Mouse (Mus musculus) cortical plate, adult 2 months (tissue): ENCODE measurements around the gene Hist1h2an. TPM values are rescaled to one million over a fixed set of nuclear protein-coding genes. Genes with fewer than 3 reads are reported as not detected.
"Not testable (repeated sequence)": the region's sequence is repeated elsewhere in the genome, so short reads cannot be mapped to it uniquely, and the experiment has no call there.

Experiments
- H3K27ac ChIP-seq: fragments of 200-500 bp; 2 replicates; pipeline ENCODE4 v1.5.1; 2012; ENCODE audit warnings: low read length, control low read depth, inconsistent platforms; ENCODE audit not compliant: insufficient read depth
- H3K4me1 ChIP-seq: fragments of 200-500 bp; 2 replicates; pipeline ENCODE4 v1.6.1; 2011; ENCODE audit warnings: low read length; ENCODE audit not compliant: control insufficient read depth, insufficient read depth
- H3K4me3 ChIP-seq: fragments of 200-500 bp; 2 replicates; pipeline ENCODE4 v1.5.1; 2011; ENCODE audit warnings: mild to moderate bottlenecking, low read length, control low read depth; ENCODE audit not compliant: insufficient read depth
- CTCF ChIP-seq: fragments of 200-500 bp; IDR thresholded peaks from 2 replicates; pipeline ENCODE4 v1.5.1; 2011; ENCODE audit warnings: mild to moderate bottlenecking, control low read depth, low read length; ENCODE audit not compliant: insufficient read depth; ENCODE audit errors: extremely low read depth
- POLR2A ChIP-seq: fragments of 200-500 bp; IDR thresholded peaks from 2 replicates; pipeline ENCODE4 v1.6.1; 2011; ENCODE audit warnings: mild to moderate bottlenecking, low read length, control low read depth; ENCODE audit not compliant: insufficient read depth; ENCODE audit errors: extremely low read depth
- polyA plus RNA-seq: library from polyadenylated mRNA; depleted of rRNA; stranded (reverse); fragments of >200 nt; gene quantifications from 2 replicates; pipeline ENCODE4 v1.2.3, GENCODE M21; 2012; rRNA removed

Gene Hist1h2an
- polyA plus RNA-seq: not detected in 2 replicates

- H3K4me3 ChIP-seq: peak within 1 kb of the TSS; percentile 25
- peak; percentile 53; the same call in 1 of the 2 replicates for TF ChIP-seq POLR2A
- H3K27ac ChIP-seq, H3K4me1 ChIP-seq: not testable (repeated sequence)
Observed at GRCm38 (mm10) chr13:21786899-21787629, at the start of gene Hist1h2an, which contains the start of gene Hist1h2bp. Hist1h2an (minus strand) TSS chr13:21787218. Hist1h2bp (plus strand) TSS chr13:21787461.

- not testable (repeated sequence) for H3K4me3 ChIP-seq, H3K4me1 ChIP-seq, H3K27ac ChIP-seq
Observed at GRCm38 (mm10) chr13:21833461-21833860, 46.4 kb upstream of the Hist1h2an start, which contains the start of the genes Hist1h2ap and Hist1h2br. Hist1h2ap (minus strand) TSS chr13:21833507. Hist1h2br (plus strand) TSS chr13:21833743.

- not testable (repeated sequence) for H3K27ac ChIP-seq
- TF ChIP-seq POLR2A: peak; percentile 62
Observed at GRCm38 (mm10) chr13:21831418-21832394, 44.7 kb upstream of the Hist1h2an start, which contains the start of gene Hist1h4n. Hist1h4n (minus strand) TSS chr13:21832196.

GRCm38 (mm10) chr13:21830344-21830743, 43.3 kb upstream of the Hist1h2an start:
- no peak for TF ChIP-seq POLR2A
- TF ChIP-seq CTCF: no peak
- H3K4me3 ChIP-seq: no peak overlapping the region
- no peak overlapping the region for H3K27ac ChIP-seq
- no peaks in the 10 kb centered on the region for H3K4me1 ChIP-seq

More at GRCm38 (mm10) chr13:21831418-21832394, 44.7 kb upstream of the Hist1h2an start, which contains the start of gene Hist1h4n:
- peak within 1 kb of the TSS; percentile 31; the same call in 1 of the 2 replicates for H3K4me3 ChIP-seq
- H3K4me1 ChIP-seq: not testable (repeated sequence)

- Histone ChIP-seq H3K27ac (no peak overlapping the region), H3K4me3 (no peak overlapping the region), H3K4me1 (no peaks in the 10 kb centered on the region)
- TF ChIP-seq CTCF (no peak), POLR2A (no peak)
Observed at GRCm38 (mm10) chr13:21828511-21828910, 41.5 kb upstream of the Hist1h2an start.

GRCm38 (mm10) chr13:21820082-21820890, 33.3 kb upstream of the Hist1h2an start:
- not testable (repeated sequence) for H3K4me3 ChIP-seq, H3K4me1 ChIP-seq, H3K27ac ChIP-seq

GRCm38 (mm10) chr13:21812092-21812491, 25.1 kb upstream of the Hist1h2an start:
- H3K27ac ChIP-seq, H3K4me3 ChIP-seq: not testable (repeated sequence)

GRCm38 (mm10) chr13:21811539-21811938, 24.5 kb upstream of the Hist1h2an start, which contains the start of gene Hist1h4m:
Hist1h4m (plus strand) TSS chr13:21811746.
- H3K27ac ChIP-seq, H3K4me1 ChIP-seq, H3K4me3 ChIP-seq: not testable (repeated sequence)

More at GRCm38 (mm10) chr13:21812092-21812491, 25.1 kb upstream of the Hist1h2an start:
- not testable (repeated sequence) for H3K4me1 ChIP-seq

- not testable (repeated sequence) for H3K4me3 ChIP-seq, H3K27ac ChIP-seq, H3K4me1 ChIP-seq
Observed at GRCm38 (mm10) chr13:21811074-21811473, 24.1 kb upstream of the Hist1h2an start.

- H3K27ac ChIP-seq, H3K4me3 ChIP-seq, H3K4me1 ChIP-seq: not testable (repeated sequence)
Observed at GRCm38 (mm10) chr13:21810073-21810472, 23.1 kb upstream of the Hist1h2an start, which contains the start of the genes Hist1h2bq and Hist1h2ao. Hist1h2bq (minus strand) TSS chr13:21810197. Hist1h2ao (plus strand) TSS chr13:21810465.

GRCm38 (mm10) chr13:21803058-21803457, 16.0 kb upstream of the Hist1h2an start:
- not testable (repeated sequence) for H3K4me3 ChIP-seq, H3K27ac ChIP-seq, H3K4me1 ChIP-seq

GRCm38 (mm10) chr13:21797163-21797562, 10.1 kb upstream of the Hist1h2an start:
- not testable (repeated sequence) for H3K4me3 ChIP-seq, H3K4me1 ChIP-seq, H3K27ac ChIP-seq
